Mouse (Mus musculus) embryonic facial prominence, embryonic 14.5 days (tissue): ENCODE results near the gene Rbpms2. TPM values are rescaled to one million over a fixed set of nuclear protein-coding genes. Genes with fewer than 3 reads are reported as not detected.

Source experiments
- ATAC-seq: fragments of 200-750 bp; cut with Nextera tagmentation; 2 replicates; pipeline ENCODE4 v1.8.0; 2017; ENCODE audit warnings: low read depth, moderate number of reproducible peaks, moderate TSS enrichment
- DNase-seq: peaks from one replicate; pipeline ENCODE4 v3.0.0-alpha.2; 2015; ENCODE audit warnings: low spot score
- H3K27ac ChIP-seq: fragments of 300-500 bp; sonication (generic); replicated peaks from 2 replicates; pipeline ENCODE4 v1.5.1; 2014; ENCODE audit warnings: low read depth, mild to moderate bottlenecking, low read length, moderate library complexity
- H3K27me3 ChIP-seq: fragments of 300-500 bp; sonication (generic); replicated peaks from 2 replicates; pipeline ENCODE4 v1.6.1; 2014; ENCODE audit warnings: low read length; ENCODE audit not compliant: control insufficient read depth, insufficient read depth
- H3K36me3 ChIP-seq: fragments of 300-500 bp; sonication (generic); 2 replicates; pipeline ENCODE4 v1.6.1; 2014; ENCODE audit warnings: low read length, mixed read lengths; ENCODE audit not compliant: control insufficient read depth, insufficient read depth
- H3K4me1 ChIP-seq: fragments of 300-500 bp; sonication (generic); 2 replicates; pipeline ENCODE4 v1.6.1; 2014; ENCODE audit warnings: antibody characterized with exemption, low read length; ENCODE audit not compliant: control insufficient read depth, insufficient read depth
- H3K4me2 ChIP-seq: fragments of 300-500 bp; sonication (generic); 2 replicates; pipeline ENCODE4 v1.6.1; 2014; ENCODE audit warnings: low read depth, mild to moderate bottlenecking, low read length, moderate library complexity, mixed read lengths
- H3K4me3 ChIP-seq: fragments of 300-500 bp; sonication (generic); 2 replicates; pipeline ENCODE4 v1.5.1; 2014; ENCODE audit warnings: low read depth, mild to moderate bottlenecking, low read length
- H3K9ac ChIP-seq: fragments of 300-500 bp; sonication (generic); 2 replicates; pipeline ENCODE4 v1.6.1; 2014; ENCODE audit warnings: low read depth, mild to moderate bottlenecking, low read length, moderate library complexity, mixed read lengths
- H3K9me3 ChIP-seq: fragments of 300-500 bp; sonication (generic); 2 replicates; pipeline ENCODE4 v1.6.1; 2016; ENCODE audit warnings: low read length; ENCODE audit not compliant: control insufficient read depth
- WGBS: fragments of 180-500 bp; shearing (Covaris S2); extraction: QIAGEN DNeasy Blood & Tissue Kit; methylation state at CpG from one replicate; pipeline ENCODE4 v1.1.7; 2014; 5-methylcytosine and 5-hydroxymethylcytosine counted together
- polyA plus RNA-seq: library from polyadenylated mRNA; unstranded; fragments of >200 nt; fragmentation: Nextera tagmentation; extraction: Ambion mirVana; gene quantifications from 2 replicates; pipeline ENCODE4 v1.2.1, GENCODE M21; 2014

Rbpms2 gene
- polyA plus RNA-seq, 1 experiment from 2014 or later = 13.6 TPM

DNA sequence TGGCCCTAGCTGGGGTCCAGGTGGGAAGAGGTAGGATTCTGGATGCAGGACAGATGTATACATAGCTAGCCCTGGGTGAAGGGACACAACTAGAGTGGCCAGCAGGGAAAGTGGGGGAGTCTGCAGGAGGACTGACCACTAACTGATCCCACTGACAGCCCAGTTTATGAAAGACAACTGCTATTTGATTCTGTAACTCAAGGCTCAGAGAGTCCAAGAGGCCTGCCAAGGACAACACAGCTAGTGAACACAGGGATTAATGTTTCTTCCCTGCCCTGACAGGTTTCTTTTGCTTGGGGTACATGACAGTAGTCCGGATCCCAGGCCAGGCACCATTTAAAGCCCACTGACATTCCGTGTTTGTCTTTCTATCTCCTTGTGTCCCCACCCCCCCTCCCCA lies 22.3 kb upstream of the Rbpms2 start:
- Histone ChIP-seq H3K9me3 (no peaks in the 10 kb centered on the region), H3K27ac (no peak overlapping the region), H3K9ac (no peak overlapping the region), H3K4me3 (no peak overlapping the region), H3K36me3 (no peaks in the 10 kb centered on the region), H3K4me2 (no peak overlapping the region), H3K27me3 (no peaks in the 10 kb centered on the region), H3K4me1 (0 out of 2 replicates have a peak, but pooled peaks cover 2% of the 10 kb centered on the region)
- 16% methylated on average over 2 of the region's 2 CpGs for WGBS
- DNase-seq (no peak), ATAC-seq (no peak)

- no peak overlapping the region for H3K4me2 ChIP-seq
- no peaks in the 10 kb centered on the region for H3K36me3 ChIP-seq
- no peak for DNase-seq
- no peak overlapping the region for H3K4me3 ChIP-seq
- 74% methylated on average over 5 of the region's 5 CpGs for WGBS
- no peak overlapping the region for H3K9ac ChIP-seq
- no peak for ATAC-seq
- no peaks in the 10 kb centered on the region for H3K9me3 ChIP-seq
- H3K27ac ChIP-seq = no peak overlapping the region
- H3K27me3 ChIP-seq = no peaks in the 10 kb centered on the region
- H3K4me1 ChIP-seq = no peaks in the 10 kb centered on the region
These were observed 17.4 kb upstream of the Rbpms2 start for GRCm38 (mm10) chr9:65611969-65612486.

- no peak overlapping the region for H3K4me2 ChIP-seq
- no peaks in the 10 kb centered on the region for H3K9me3 ChIP-seq
- H3K4me1 ChIP-seq = no peaks in the 10 kb centered on the region
- ATAC-seq = no peak
- H3K27me3 ChIP-seq = no peaks in the 10 kb centered on the region
- no peak overlapping the region for H3K4me3 ChIP-seq
- WGBS = 58% methylated on average over 2 of the region's 2 CpGs
- DNase-seq = no peak
- H3K36me3 ChIP-seq = no peaks in the 10 kb centered on the region
- H3K9ac ChIP-seq = no peak overlapping the region
- no peak overlapping the region for H3K27ac ChIP-seq
These were observed 16.4 kb upstream of the Rbpms2 start for GRCm38 (mm10) chr9:65613098-65613497.

GRCm38 (mm10) chr9:65619311-65619710 lies 10.1 kb upstream of the Rbpms2 start:
- no peaks in the 10 kb centered on the region for H3K9me3 ChIP-seq
- DNase-seq (no peak), ATAC-seq (no peak)
- H3K4me2 ChIP-seq = no peak overlapping the region
- H3K36me3 ChIP-seq = no peaks in the 10 kb centered on the region
- no peak overlapping the region for H3K4me3 ChIP-seq
- WGBS = 45% methylated on average over 3 of the region's 3 CpGs
- no peak overlapping the region for H3K9ac ChIP-seq
- H3K27ac ChIP-seq = no peak overlapping the region
- H3K4me1 ChIP-seq = no peaks in the 10 kb centered on the region
- H3K27me3 ChIP-seq = no peaks in the 10 kb centered on the region

DNA sequence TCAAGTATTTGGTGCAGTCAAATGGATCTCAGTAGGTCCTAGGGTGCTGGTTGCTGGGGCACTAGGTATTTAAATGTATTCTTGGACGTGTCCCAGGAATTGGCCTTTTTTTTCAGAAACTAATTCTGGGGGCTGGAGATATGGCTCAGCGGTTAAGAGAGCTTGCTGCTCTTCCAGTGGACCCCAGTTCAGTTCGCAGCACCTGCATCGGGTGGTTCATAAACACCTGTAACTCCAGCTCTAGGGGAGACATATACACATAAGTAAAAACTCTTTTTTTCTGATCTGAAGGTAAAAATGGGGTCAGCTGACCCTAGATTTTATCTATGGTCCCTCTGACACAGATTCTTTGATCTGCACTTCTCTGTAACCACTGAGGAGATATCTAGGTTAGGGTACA lies 8.3 kb upstream of the Rbpms2 start:
- no peak overlapping the region for H3K4me2 ChIP-seq
- H3K4me1 ChIP-seq = no peaks in the 10 kb centered on the region
- H3K36me3 ChIP-seq = no peaks in the 10 kb centered on the region
- DNase-seq = no peak
- no peaks in the 10 kb centered on the region for H3K9me3 ChIP-seq
- H3K4me3 ChIP-seq = no peak overlapping the region
- H3K9ac ChIP-seq = no peak overlapping the region
- H3K27me3 ChIP-seq = no peaks in the 10 kb centered on the region
- 90% methylated on average over 4 of the region's 4 CpGs for WGBS
- no peak for ATAC-seq
- no peak overlapping the region for H3K27ac ChIP-seq

- 76% methylated on average over 2 of the region's 2 CpGs for WGBS
- Histone ChIP-seq H3K27me3 (no peaks in the 10 kb centered on the region), H3K4me2 (no peak overlapping the region), H3K36me3 (no peaks in the 10 kb centered on the region), H3K4me3 (no peak overlapping the region), H3K9me3 (no peaks in the 10 kb centered on the region), H3K4me1 (no peaks in the 10 kb centered on the region), H3K9ac (no peak overlapping the region), H3K27ac (no peak overlapping the region)
- no peak for ATAC-seq
- DNase-seq = no peak
These were observed 7.8 kb upstream of the Rbpms2 start for GRCm38 (mm10) chr9:65621666-65622065.

- ATAC-seq (no peak), DNase-seq (no peak)
- H3K36me3 ChIP-seq = no peaks in the 10 kb centered on the region
- no peaks in the 10 kb centered on the region for H3K9me3 ChIP-seq
- H3K9ac ChIP-seq = no peak overlapping the region
- no peak overlapping the region for H3K27ac ChIP-seq
- peaks cover 8% of the 10 kb centered on the region; the same call in 1 of the 2 replicates for H3K27me3 ChIP-seq
- no peak overlapping the region for H3K4me2 ChIP-seq
- H3K4me1 ChIP-seq = no peaks in the 10 kb centered on the region
- no peak overlapping the region for H3K4me3 ChIP-seq
- 85% methylated on average over 5 of the region's 5 CpGs for whole genome bisulfite sequencing
These were observed 6.6 kb upstream of the Rbpms2 start for GRCm38 (mm10) chr9:65622826-65623225.

GRCm38 (mm10) chr9:65624266-65624665 lies 5.2 kb upstream of the Rbpms2 start:
- H3K27ac ChIP-seq = no peak overlapping the region
- no peak for ATAC-seq
- WGBS = 48% methylated on average over 2 of the region's 2 CpGs

More at GRCm38 (mm10) chr9:65624266-65624665, 5.2 kb upstream of the Rbpms2 start:
- Histone ChIP-seq H3K4me3 (no peak overlapping the region), H3K4me1 (peaks cover 4% of the 10 kb centered on the region; the same call in 1 of the 2 replicates), H3K4me2 (no peak overlapping the region), H3K36me3 (no peaks in the 10 kb centered on the region), H3K9me3 (no peaks in the 10 kb centered on the region), H3K9ac (no peak overlapping the region), H3K27me3 (peaks cover 22% of the 10 kb centered on the region)
- DNase-seq = no peak
